ENCODE assay signal across 16 mouse cellular contexts in genomic region chr1:89073291-89073846, GRCm38 (mm10). TPM values are rescaled to one million over a fixed set of nuclear protein-coding genes. Genes with fewer than 3 reads are reported as not detected.
DNase-seq lines count a peak whose midpoint lies in the region; ATAC-seq and TF ChIP-seq lines count a peak whose summit lies in the region.
"Had no signal": no experiment of that assay in that cellular context is flagged by ENCODE, and none has a peak within 500 bp of the region (broad histone marks: within the 10 kb centered on the region; RNA-seq: fewer than 3 reads in every experiment).

No protein-coding gene starts in this region.

- H3K4me2 ChIP-seq in heart, embryonic 15.5 days = peak overlapping the region; percentile 77
- peak overlapping the region; percentile 69 for H3K4me2 ChIP-seq in embryonic facial prominence, embryonic 13.5 days
- peak overlapping the region; percentile 74 for H3K4me2 ChIP-seq in forebrain, postnatal 0 days (ENCODE audit: low read depth)
- H3K4me2 ChIP-seq in midbrain, embryonic 14.5 days (ENCODE audit: low read length) = peak overlapping the region; percentile 78
- no peak overlapping the region for H3K4me2 ChIP-seq in liver, embryonic 12.5 days
- H3K4me2 ChIP-seq in intestine, postnatal 0 days (replicated peaks; ENCODE audit: low read depth) = no peak overlapping the region

- no peaks in the 10 kb centered on the region for H3K9me3 ChIP-seq in heart, embryonic 15.5 days (replicated peaks)
- H3K9me3 ChIP-seq in embryonic facial prominence, embryonic 13.5 days = no peaks in the 10 kb centered on the region
- no peaks in the 10 kb centered on the region for H3K9me3 ChIP-seq in forebrain, postnatal 0 days (ENCODE audit: low read length)
- no peaks in the 10 kb centered on the region for H3K9me3 ChIP-seq in midbrain, embryonic 14.5 days (ENCODE audit: control insufficient read depth, low read length)
- H3K9me3 ChIP-seq in liver, embryonic 12.5 days (replicated peaks) = no peaks in the 10 kb centered on the region
- H3K9me3 ChIP-seq in intestine, postnatal 0 days (ENCODE audit: control insufficient read depth) = no peaks in the 10 kb centered on the region
- H3K9me3 ChIP-seq: embryonic facial prominence, embryonic 15.5 days had no signal

- H3K4me3 ChIP-seq in heart, embryonic 15.5 days = no peak overlapping the region
- no peak overlapping the region for H3K4me3 ChIP-seq in embryonic facial prominence, embryonic 13.5 days
- no peak overlapping the region for H3K4me3 ChIP-seq in forebrain, postnatal 0 days (ENCODE audit: low read depth, low read length)
- no peak overlapping the region for H3K4me3 ChIP-seq in midbrain, embryonic 14.5 days (replicated peaks; ENCODE audit: low read depth, low read length)
- H3K4me3 ChIP-seq in liver, embryonic 12.5 days = no peak overlapping the region
- no peak overlapping the region for H3K4me3 ChIP-seq in intestine, postnatal 0 days (ENCODE audit: low read depth, low read length)

- H3K9ac ChIP-seq in heart, embryonic 15.5 days = no peak overlapping the region
- H3K9ac ChIP-seq in embryonic facial prominence, embryonic 13.5 days = peak overlapping the region; percentile 47; the same call in 1 of the 2 replicates
- H3K9ac ChIP-seq in forebrain, postnatal 0 days = no peak overlapping the region
- no peak overlapping the region for H3K9ac ChIP-seq in midbrain, embryonic 14.5 days (replicated peaks; ENCODE audit: low read length)
- H3K9ac ChIP-seq in liver, embryonic 12.5 days = no peak overlapping the region
- no peak overlapping the region for H3K9ac ChIP-seq in intestine, postnatal 0 days (ENCODE audit: low read depth, low read length)
- H3K9ac ChIP-seq: embryonic facial prominence, embryonic 15.5 days had no signal

- no peak for ATAC-seq in heart, embryonic 15.5 days (replicated peaks; ENCODE audit: insufficient number of reproducible peaks, insufficient read depth, low FRiP score, low read depth)
- no peak for ATAC-seq in embryonic facial prominence, embryonic 13.5 days (ENCODE audit: insufficient number of reproducible peaks, insufficient read depth, low FRiP score, low TSS enrichment, low read depth)
- ATAC-seq in forebrain, postnatal 0 days = no peak
- ATAC-seq in midbrain, embryonic 14.5 days (ENCODE audit: low FRiP score, low TSS enrichment) = no peak
- no peak for ATAC-seq in liver, embryonic 12.5 days
- no peak for ATAC-seq in intestine, postnatal 0 days

- peaks cover 72% of the 10 kb centered on the region for H3K4me1 ChIP-seq in heart, embryonic 15.5 days (replicated peaks)
- H3K4me1 ChIP-seq in embryonic facial prominence, embryonic 13.5 days = peaks cover 61% of the 10 kb centered on the region
- peaks cover 24% of the 10 kb centered on the region; the same call in 1 of the 2 replicates for H3K4me1 ChIP-seq in forebrain, postnatal 0 days (ENCODE audit: insufficient read depth)
- peaks cover 27% of the 10 kb centered on the region for H3K4me1 ChIP-seq in midbrain, embryonic 14.5 days (ENCODE audit: control insufficient read depth, insufficient read depth, low read length)
- H3K4me1 ChIP-seq in liver, embryonic 12.5 days = peaks cover 26% of the 10 kb centered on the region
- peaks cover 4% of the 10 kb centered on the region for H3K4me1 ChIP-seq in intestine, postnatal 0 days (replicated peaks; ENCODE audit: control insufficient read depth, insufficient read depth, low read length)

- intact Hi-C loops in heart, postnatal 14 days (cut with DNase I) = loop anchor here (5.0 kb wide), 1 partner anchor 316 kb away; no protein-coding TSS in a partner anchor

- WGBS in heart, embryonic 15.5 days = 67% methylated on average over 5 of the region's 5 CpGs
- 87% methylated on average over 5 of the region's 5 CpGs for WGBS in embryonic facial prominence, embryonic 13.5 days
- 59% methylated on average over 5 of the region's 5 CpGs for WGBS in forebrain, postnatal 0 days
- WGBS in midbrain, embryonic 14.5 days = 73% methylated on average over 5 of the region's 5 CpGs
- 71% methylated on average over 5 of the region's 5 CpGs for WGBS in liver, embryonic 12.5 days (ENCODE audit: insufficient replicate concordance)
- WGBS in intestine, postnatal 0 days = 93% methylated on average over 5 of the region's 5 CpGs

- H3K27me3 ChIP-seq in heart, embryonic 15.5 days = no peaks in the 10 kb centered on the region
- no peaks in the 10 kb centered on the region for H3K27me3 ChIP-seq in embryonic facial prominence, embryonic 13.5 days
- no peaks in the 10 kb centered on the region for H3K27me3 ChIP-seq in forebrain, postnatal 0 days (ENCODE audit: insufficient read depth, low read length)
- H3K27me3 ChIP-seq in midbrain, embryonic 14.5 days (ENCODE audit: control insufficient read depth, insufficient read depth, low read length) = no peaks in the 10 kb centered on the region
- H3K27me3 ChIP-seq in liver, embryonic 12.5 days (replicated peaks) = peaks cover 45% of the 10 kb centered on the region
- H3K27me3 ChIP-seq in intestine, postnatal 0 days (replicated peaks; ENCODE audit: control insufficient read depth, insufficient read depth, low read length) = no peaks in the 10 kb centered on the region
- H3K27me3 ChIP-seq: CH12.LX; embryonic facial prominence, embryonic 15.5 days had no signal

- no peak for DNase-seq in heart, postnatal 14 days
- no peak for DNase-seq in forebrain, postnatal 0 days
- no peak for DNase-seq in midbrain, embryonic 14.5 days
- DNase-seq in B cell, adult 2 months = no peak
- DNase-seq: cerebellum, adult 2 months; gastrocnemius, postnatal 14 days; kidney, adult 11 months; lung, postnatal 36 days; thymus, postnatal 25 days had no signal

- TF ChIP-seq CTCF in forebrain, postnatal 0 days (IDR thresholded peaks at IDR 0.05; ENCODE audit: low read depth) = no peak
- no peak for TF ChIP-seq CTCF in intestine, postnatal 0 days (IDR thresholded peaks at IDR 0.05; ENCODE audit: low read depth)

- H3K36me3 ChIP-seq in heart, embryonic 15.5 days = no peaks in the 10 kb centered on the region
- H3K36me3 ChIP-seq in embryonic facial prominence, embryonic 13.5 days = no peaks in the 10 kb centered on the region
- no peaks in the 10 kb centered on the region for H3K36me3 ChIP-seq in forebrain, postnatal 0 days (ENCODE audit: insufficient read depth)
- H3K36me3 ChIP-seq in midbrain, embryonic 14.5 days (ENCODE audit: control insufficient read depth, insufficient read depth, low read length) = no peaks in the 10 kb centered on the region
- H3K36me3 ChIP-seq in liver, embryonic 12.5 days = no peaks in the 10 kb centered on the region
- H3K36me3 ChIP-seq in intestine, postnatal 0 days (ENCODE audit: control insufficient read depth, insufficient read depth) = no peaks in the 10 kb centered on the region
- H3K36me3 ChIP-seq: embryonic facial prominence, embryonic 15.5 days had no signal

- peak overlapping the region; percentile 31 for H3K27ac ChIP-seq in heart, embryonic 15.5 days
- peak overlapping the region; percentile 0; the same call in 1 of the 2 replicates for H3K27ac ChIP-seq in embryonic facial prominence, embryonic 13.5 days
- H3K27ac ChIP-seq in forebrain, postnatal 0 days (ENCODE audit: low read depth, low read length) = no peak overlapping the region
- H3K27ac ChIP-seq in midbrain, embryonic 14.5 days (replicated peaks; ENCODE audit: low read depth, low read length) = no peak overlapping the region
- no peak overlapping the region for H3K27ac ChIP-seq in liver, embryonic 12.5 days
- H3K27ac ChIP-seq in intestine, postnatal 0 days (ENCODE audit: low read depth, low read length) = no peak overlapping the region
- H3K27ac ChIP-seq: left cerebral cortex, adult 2 months had no signal

RNA-seq across cellular contexts. Expression of gene Sh3bp4, which starts 3.2 kb away (rescaled TPM):
- 21.2 and 21.7 TPM in 2 replicates for polyA plus RNA-seq in heart, embryonic 15.5 days (2015; fragmentation: Nextera tagmentation; extraction: Ambion mirVana)
- 10 to 100 TPM; 15.5 to 17.1 TPM for total RNA-seq in heart, postnatal 14 days (2021)
- 24.1 and 26.1 TPM in 2 replicates for polyA plus RNA-seq in embryonic facial prominence, embryonic 13.5 days (2015; fragmentation: Nextera tagmentation; extraction: Ambion mirVana)
- total RNA-seq in forebrain, postnatal 0 days (2014; rRNA removed) = 29.0 and 29.6 TPM in 2 replicates
- 17.4 and 18.9 TPM in 2 replicates for polyA plus RNA-seq in forebrain, postnatal 0 days (2015; fragmentation: Nextera tagmentation; extraction: Ambion mirVana)
- polyA plus RNA-seq in midbrain, embryonic 14.5 days (2014; fragmentation: Nextera tagmentation; extraction: Ambion mirVana) = 9.7 and 10.6 TPM in 2 replicates
- polyA plus RNA-seq in liver, embryonic 12.5 days (2016; fragmentation: Nextera tagmentation; extraction: Ambion mirVana) = 1.7 and 2.3 TPM in 2 replicates
- 6.1 and 6.2 TPM in 2 replicates for polyA plus RNA-seq in intestine, postnatal 0 days (2015; fragmentation: Nextera tagmentation; extraction: Ambion mirVana)
- total RNA-seq: CH12.LX had no signal

Comparison
In these comparisons a context has a peak if more than half of its experiments do, and no peak if none do; other contexts are left out.
1. H3K27ac ChIP-seq: peak in heart, embryonic 15.5 days (single experiment) and embryonic facial prominence, embryonic 13.5 days (single experiment); none in forebrain, postnatal 0 days (single experiment), midbrain, embryonic 14.5 days (single experiment), liver, embryonic 12.5 days (single experiment) and intestine, postnatal 0 days (single experiment).
2. H3K4me2 ChIP-seq: peak in heart, embryonic 15.5 days (single experiment), embryonic facial prominence, embryonic 13.5 days (single experiment), forebrain, postnatal 0 days (single experiment) and midbrain, embryonic 14.5 days (single experiment); none in liver, embryonic 12.5 days (single experiment) and intestine, postnatal 0 days (single experiment).